Mouse (Mus musculus) kidney, embryonic 14.5 days (tissue): ENCODE measurements around the gene Trappc13. TPM values are rescaled to one million over a fixed set of nuclear protein-coding genes. Genes with fewer than 3 reads are reported as not detected.

Experiments used
- polyA plus RNA-seq: library from polyadenylated mRNA; unstranded; fragments of >200 nt; fragmentation: Nextera tagmentation; extraction: Ambion mirVana; gene quantifications from 2 replicates; pipeline ENCODE4 v1.2.1, GENCODE M21; 2014

Gene Trappc13
- polyA plus RNA-seq, 1 experiment from 2014 or later: 65.5 TPM

Other genes starting within 250 kb of the Trappc13 start
- 13.9 and 21.5 TPM in 2 replicates for gene Nln, start 68.9 kb downstream of the Trappc13 start, polyA plus RNA-seq
- gene Sgtb, start 68.7 kb downstream of the Trappc13 start, polyA plus RNA-seq: 3.2 and 6.1 TPM in 2 replicates
- 16.1 and 23.1 TPM in 2 replicates for gene Trim23, start 328 bp upstream of the Trappc13 start, polyA plus RNA-seq
- 80.3 and 123 TPM in 2 replicates for gene Cenpk, start 50.1 kb upstream of the Trappc13 start, polyA plus RNA-seq
- 19.5 and 21.9 TPM in 2 replicates for gene Ppwd1, start 50.4 kb upstream of the Trappc13 start, polyA plus RNA-seq
- 2.8 and 4.8 TPM in 2 replicates for gene Adamts6, start 109.4 kb upstream of the Trappc13 start, polyA plus RNA-seq